Mouse (Mus musculus) intestine, embryonic 16.5 days (tissue): ENCODE data around the gene Ppih. TPM values are rescaled to one million over a fixed set of nuclear protein-coding genes. Genes with fewer than 3 reads are reported as not detected.

Experiments used
- ATAC-seq: fragments of 200-750 bp; cut with Nextera tagmentation; 2 replicates; pipeline ENCODE4 v1.8.0; 2017; ENCODE audit warnings: moderate TSS enrichment, moderate library complexity
- H3K27ac ChIP-seq: fragments of 300-500 bp; sonication (generic); 2 replicates; pipeline ENCODE4 v1.5.1; 2014; ENCODE audit warnings: mild to moderate bottlenecking, low read length
- H3K27me3 ChIP-seq: fragments of 300-500 bp; sonication (generic); replicated peaks from 2 replicates; pipeline ENCODE4 v1.6.1; 2014; ENCODE audit warnings: low read length, control low read depth, mixed read lengths; ENCODE audit not compliant: control insufficient read depth, insufficient read depth
- H3K36me3 ChIP-seq: fragments of 300-500 bp; sonication (generic); 2 replicates; pipeline ENCODE4 v1.6.1; 2014; ENCODE audit warnings: low read length, control low read depth; ENCODE audit not compliant: control insufficient read depth, insufficient read depth
- H3K4me1 ChIP-seq: fragments of 300-500 bp; sonication (generic); 2 replicates; pipeline ENCODE4 v1.6.1; 2014; ENCODE audit warnings: low read length, control low read depth, mixed read lengths; ENCODE audit not compliant: control insufficient read depth, insufficient read depth
- H3K4me2 ChIP-seq: fragments of 300-500 bp; sonication (generic); 2 replicates; pipeline ENCODE4 v1.6.1; 2014; ENCODE audit warnings: low read depth, low read length, control low read depth
- H3K4me3 ChIP-seq: fragments of 300-500 bp; sonication (generic); 2 replicates; pipeline ENCODE4 v1.5.1; 2014; ENCODE audit warnings: mild to moderate bottlenecking, low read length
- H3K9ac ChIP-seq: fragments of 300-500 bp; sonication (generic); 2 replicates; pipeline ENCODE4 v1.6.1; 2014; ENCODE audit warnings: low read depth, low read length
- H3K9me3 ChIP-seq: fragments of 300-500 bp; sonication (generic); 2 replicates; pipeline ENCODE4 v1.6.1; 2016; ENCODE audit warnings: low read length, control low read depth; ENCODE audit not compliant: control insufficient read depth
- WGBS: fragments of 180-500 bp; shearing (Covaris S2); extraction: QIAGEN DNeasy Blood & Tissue Kit; methylation state at CpG from one replicate; pipeline ENCODE4 v1.1.7; 2014; 5-methylcytosine and 5-hydroxymethylcytosine counted together
- polyA plus RNA-seq: library from polyadenylated mRNA; unstranded; fragments of >200 nt; fragmentation: Nextera tagmentation; extraction: Ambion mirVana; gene quantifications from 2 replicates; pipeline ENCODE4 v1.2.1, GENCODE M21; 2015

Ppih gene
- polyA plus RNA-seq, 1 experiment from 2014 or later: 73.9 TPM

- Histone ChIP-seq H3K4me2 (no peak overlapping the region), H3K36me3 (peaks cover 22% of the 10 kb centered on the region), H3K4me3 (no peak overlapping the region), H3K27me3 (no peaks in the 10 kb centered on the region), H3K4me1 (no peaks in the 10 kb centered on the region), H3K9me3 (no peaks in the 10 kb centered on the region), H3K27ac (no peak overlapping the region), H3K9ac (no peak overlapping the region)
- 65% methylated on average over 1 of the region's 1 CpGs for WGBS
- ATAC-seq: peak; percentile 54
Measured at GRCm38 (mm10) chr4:119274627-119275026, 45.7 kb downstream of the Ppih start.

GRCm38 (mm10) chr4:119266606-119267005 is 53.7 kb downstream of the Ppih start:
- Histone ChIP-seq H3K4me2 (no peak overlapping the region), H3K4me1 (no peaks in the 10 kb centered on the region), H3K9me3 (no peaks in the 10 kb centered on the region), H3K27ac (no peak overlapping the region), H3K4me3 (no peak overlapping the region), H3K9ac (no peak overlapping the region), H3K27me3 (no peaks in the 10 kb centered on the region), H3K36me3 (peaks cover 5% of the 10 kb centered on the region; the same call in 1 of the 2 replicates)
- WGBS: 68% methylated on average over 13 of the region's 13 CpGs
- ATAC-seq: no peak

GRCm38 (mm10) chr4:119263459-119263858 is 56.9 kb downstream of the Ppih start:
- 54% methylated on average over 3 of the region's 3 CpGs for WGBS
- no peak for ATAC-seq
- H3K27ac ChIP-seq: no peak overlapping the region
- H3K36me3 ChIP-seq: no peaks in the 10 kb centered on the region
- H3K27me3 ChIP-seq: no peaks in the 10 kb centered on the region
- H3K4me3 ChIP-seq: no peak overlapping the region
- H3K4me1 ChIP-seq: no peaks in the 10 kb centered on the region
- H3K9ac ChIP-seq: no peak overlapping the region
- H3K4me2 ChIP-seq: no peak overlapping the region
- no peaks in the 10 kb centered on the region for H3K9me3 ChIP-seq

- H3K4me1 ChIP-seq: 0 out of 2 replicates have a peak, but pooled peaks cover under 1% of the 10 kb centered on the region
- H3K27me3 ChIP-seq: no peaks in the 10 kb centered on the region
- 83% methylated on average over 5 of the region's 5 CpGs for WGBS
- H3K36me3 ChIP-seq: no peaks in the 10 kb centered on the region
- no peaks in the 10 kb centered on the region for H3K9me3 ChIP-seq
- ATAC-seq: no peak
- H3K4me3 ChIP-seq: no peak overlapping the region
- no peak overlapping the region for H3K4me2 ChIP-seq
- H3K9ac ChIP-seq: no peak overlapping the region
- H3K27ac ChIP-seq: no peak overlapping the region
Measured at GRCm38 (mm10) chr4:119262483-119262882, 57.9 kb downstream of the Ppih start.

- WGBS: 50% methylated on average over 7 of the region's 7 CpGs
- ATAC-seq: no peak
- H3K9ac ChIP-seq: no peak overlapping the region
- H3K36me3 ChIP-seq: no peaks in the 10 kb centered on the region
- no peak overlapping the region for H3K4me2 ChIP-seq
- H3K27me3 ChIP-seq: no peaks in the 10 kb centered on the region
- H3K4me3 ChIP-seq: no peak overlapping the region
- 0 out of 2 replicates have a peak, but pooled peaks cover 3% of the 10 kb centered on the region for H3K4me1 ChIP-seq
- no peak overlapping the region for H3K27ac ChIP-seq
- H3K9me3 ChIP-seq: no peaks in the 10 kb centered on the region
Measured at GRCm38 (mm10) chr4:119261087-119261713, 59.1 kb downstream of the Ppih start.

- no peaks in the 10 kb centered on the region for H3K36me3 ChIP-seq
- WGBS: 76% methylated on average over 15 of the region's 15 CpGs
- H3K4me3 ChIP-seq: no peak overlapping the region
- 0 out of 2 replicates have a peak, but pooled peaks cover 3% of the 10 kb centered on the region for H3K4me1 ChIP-seq
- no peak for ATAC-seq
- no peaks in the 10 kb centered on the region for H3K9me3 ChIP-seq
- no peak overlapping the region for H3K9ac ChIP-seq
- H3K27me3 ChIP-seq: no peaks in the 10 kb centered on the region
- no peak overlapping the region for H3K27ac ChIP-seq
- H3K4me2 ChIP-seq: no peak overlapping the region
Measured at GRCm38 (mm10) chr4:119259344-119260254, 60.7 kb downstream of the Ppih start.

- peak; percentile 78 for ATAC-seq
- no peaks in the 10 kb centered on the region for H3K27me3 ChIP-seq
- 0 out of 2 replicates have a peak, but pooled peaks cover 3% of the 10 kb centered on the region for H3K4me1 ChIP-seq
- peak overlapping the region; percentile 61; the same call in 1 of the 2 replicates for H3K27ac ChIP-seq
- H3K36me3 ChIP-seq: no peaks in the 10 kb centered on the region
- no peak overlapping the region for H3K4me2 ChIP-seq
- H3K9me3 ChIP-seq: no peaks in the 10 kb centered on the region
- H3K4me3 ChIP-seq: no peak overlapping the region
- WGBS: 56% methylated on average over 6 of the region's 6 CpGs
- peak overlapping the region; percentile 4; the same call in 1 of the 2 replicates for H3K9ac ChIP-seq
Measured at GRCm38 (mm10) chr4:119257083-119257482, 63.3 kb downstream of the Ppih start.

GRCm38 (mm10) chr4:119255351-119255750 is 65.0 kb downstream of the Ppih start, which contains the start of gene Cldn19:
Cldn19 (plus strand) TSS chr4:119255414.
- no peak for ATAC-seq
- Histone ChIP-seq H3K9me3 (no peaks in the 10 kb centered on the region), H3K4me3 (no peak within 1 kb of the TSS), H3K27me3 (no peaks in the 10 kb centered on the region), H3K27ac (no peak within 1 kb of the TSS), H3K9ac (no peak within 1 kb of the TSS), H3K4me1 (0 out of 2 replicates have a peak, but pooled peaks cover 3% of the 10 kb centered on the region), H3K36me3 (no peaks in the 10 kb centered on the region), H3K4me2 (no peak within 1 kb of the TSS)
- 85% methylated on average over 12 of the region's 12 CpGs for WGBS

GRCm38 (mm10) chr4:119254012-119254618 is 66.2 kb downstream of the Ppih start:
- Histone ChIP-seq H3K9ac (no peak overlapping the region), H3K4me1 (0 out of 2 replicates have a peak, but pooled peaks cover 3% of the 10 kb centered on the region), H3K9me3 (no peaks in the 10 kb centered on the region), H3K4me2 (no peak overlapping the region), H3K36me3 (no peaks in the 10 kb centered on the region), H3K27me3 (no peaks in the 10 kb centered on the region), H3K4me3 (no peak overlapping the region), H3K27ac (no peak overlapping the region)
- 48% methylated on average over 9 of the region's 9 CpGs for WGBS
- no peak for ATAC-seq
